Mouse (Mus musculus) cerebellum, postnatal 4 days (tissue): Measurements from ENCODE around the gene Fgfr2.

Source experiments
- DNase-seq, 2 experiments: peaks; one replicate each; pipeline ENCODE4 v3.0.0; 2022; ENCODE audit warnings: low spot score in 2 of 2, mixed read lengths in 1 of 2

Gene Fgfr2

DNA sequence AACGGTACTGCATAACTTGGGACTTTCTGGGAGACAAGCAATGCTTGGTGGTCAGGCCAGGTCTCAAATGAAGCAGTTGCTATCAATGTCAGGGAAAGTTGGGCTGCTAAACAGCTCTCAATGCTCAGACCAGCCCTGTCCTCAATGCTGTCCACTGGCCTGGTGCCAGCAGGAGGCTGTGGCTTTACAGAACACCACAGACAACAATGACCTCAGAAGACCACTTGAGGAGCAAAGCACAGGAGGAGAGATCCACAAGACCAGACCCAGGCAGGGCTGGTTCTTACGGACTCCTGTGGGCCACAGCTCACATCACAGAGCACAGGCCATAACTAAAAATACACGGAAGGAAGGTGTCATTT, 368.8 kb downstream of the Fgfr2 start:
- peak in 1 of 2 experiments; percentile 47 for DNase-seq

DNA sequence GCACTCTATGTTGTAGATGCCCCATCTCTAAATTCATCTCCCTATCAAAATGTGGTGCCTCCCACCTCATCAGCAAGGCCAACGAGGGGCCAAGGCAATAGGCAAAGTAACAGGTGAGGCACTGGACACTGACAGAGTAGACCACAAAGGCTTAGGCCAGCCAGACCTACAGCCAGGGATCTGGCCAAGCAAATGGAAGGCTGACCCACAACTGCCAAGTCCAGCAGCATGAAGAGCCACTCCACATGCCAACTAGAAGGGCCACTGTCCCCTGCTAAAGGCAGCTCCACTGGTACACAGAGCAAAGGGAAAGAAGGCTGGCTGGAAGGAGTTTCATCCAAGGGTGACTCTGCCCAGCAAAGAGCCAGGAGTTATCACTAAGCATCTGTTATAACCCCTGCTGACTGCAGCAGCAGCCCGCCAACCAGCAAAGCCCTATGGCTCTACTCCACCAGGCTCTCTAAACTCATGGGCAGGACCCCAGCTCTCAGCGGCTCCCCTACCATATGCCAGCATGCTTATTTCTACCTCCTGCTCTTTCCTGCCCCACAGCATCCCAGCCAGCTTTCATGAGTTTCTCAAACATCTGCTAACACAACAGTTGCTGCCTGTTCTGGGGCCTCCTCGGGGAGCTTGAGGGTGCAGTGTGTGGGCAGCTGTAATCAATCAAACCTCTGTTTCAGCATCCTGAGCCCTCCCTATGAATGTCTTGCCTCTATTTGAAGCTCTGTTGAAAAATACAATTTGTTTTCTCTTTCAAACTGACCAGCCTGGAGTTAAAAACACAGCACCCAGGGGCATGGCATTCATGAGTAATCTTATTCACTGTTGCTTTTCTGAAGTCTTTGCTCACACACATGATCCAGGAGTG, 369.4 kb downstream of the Fgfr2 start:
- peak in 1 of 2 experiments; percentile 50 for DNase-seq

DNA sequence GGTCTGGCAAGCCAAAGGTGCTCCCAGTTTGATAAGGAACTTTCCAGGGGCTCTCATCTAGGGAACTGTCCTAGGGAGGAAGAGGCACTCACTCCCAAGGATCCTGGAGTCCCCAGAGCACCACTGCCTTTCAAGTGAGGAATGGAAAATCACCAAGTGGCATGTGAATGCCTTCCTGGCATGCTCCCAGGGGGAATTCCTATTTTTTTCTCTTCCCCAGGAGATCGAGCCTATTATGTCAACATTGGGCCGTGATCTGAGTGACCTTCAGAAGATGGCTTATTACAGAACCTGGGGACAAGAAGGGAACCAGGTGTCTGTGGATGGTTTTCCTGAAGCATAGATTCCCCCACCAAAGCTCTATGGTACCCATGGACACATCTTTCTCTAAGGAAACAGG, 371.4 kb downstream of the Fgfr2 start:
- DNase-seq: no peak

DNA sequence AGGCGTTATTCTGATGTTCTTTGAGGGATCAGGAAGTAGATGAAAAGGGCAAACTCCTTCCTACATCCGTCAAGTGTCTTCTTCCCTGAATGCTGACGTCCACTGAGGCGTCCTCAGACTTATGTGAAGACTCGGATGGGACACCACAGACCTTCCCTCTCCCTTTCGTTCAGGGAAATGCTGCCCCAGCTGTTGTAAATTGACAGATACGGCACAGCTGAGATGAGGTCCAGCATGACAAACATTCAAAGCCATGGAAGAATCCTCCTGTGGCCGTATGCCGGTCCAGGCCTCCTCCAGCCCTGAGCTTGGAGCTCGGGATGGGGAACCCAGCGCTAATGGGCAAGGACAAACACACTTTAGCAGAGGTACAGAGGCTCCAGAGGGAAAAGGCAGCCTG, 373.6 kb downstream of the Fgfr2 start:
- DNase-seq: no peak

DNA sequence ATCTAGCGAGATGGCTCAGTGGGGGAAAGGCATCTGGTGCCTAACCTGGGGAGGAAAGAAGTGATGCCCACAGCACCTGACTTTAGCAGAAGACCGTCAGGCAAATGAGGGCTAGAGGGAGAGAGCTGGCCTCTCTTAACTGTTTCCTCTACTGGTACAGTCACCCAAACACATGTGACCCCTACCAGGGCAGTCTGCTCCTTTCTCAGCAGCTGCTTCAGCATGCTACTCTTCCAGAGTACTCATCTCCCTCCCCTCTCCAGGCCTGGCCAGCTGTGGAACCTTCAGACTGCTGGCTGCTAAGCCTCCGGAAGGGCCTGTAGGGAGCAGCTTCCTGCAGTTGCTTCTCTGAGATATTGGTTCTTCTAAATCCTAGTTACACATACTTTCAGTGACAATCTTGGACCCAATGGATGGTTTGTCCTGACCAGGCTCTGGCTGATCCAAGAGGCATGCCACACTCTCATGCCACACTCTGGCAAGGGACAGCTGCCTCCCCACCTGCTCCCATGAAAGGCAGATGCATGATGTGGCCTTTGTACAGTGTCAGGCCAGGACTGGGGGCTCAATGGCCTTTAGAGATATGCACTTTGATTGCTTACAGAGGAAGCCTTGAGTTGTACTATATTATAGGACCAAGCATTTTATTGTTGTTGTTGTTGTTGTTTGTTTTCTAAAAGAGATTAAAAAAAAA, 374.9 kb downstream of the Fgfr2 start:
- no peak for DNase-seq

DNA sequence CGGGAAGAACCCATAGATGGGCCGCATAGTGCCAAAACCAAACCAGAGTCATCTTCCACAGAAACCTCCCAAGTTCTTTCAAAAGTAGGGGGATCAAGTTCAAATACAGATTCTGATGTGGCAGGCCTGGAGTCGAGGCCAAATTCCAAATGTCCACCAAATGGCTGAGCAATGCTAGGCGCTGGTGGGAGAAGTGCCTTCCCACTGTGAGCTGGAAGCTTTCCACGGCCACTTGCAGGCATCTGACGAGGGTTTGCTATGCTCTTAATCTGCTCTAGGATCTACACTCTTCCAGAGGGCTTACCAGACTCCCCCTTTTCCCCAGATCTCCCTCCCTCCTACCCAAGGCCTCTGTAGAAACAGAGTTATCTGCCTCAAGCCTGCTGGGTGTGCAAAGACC, 376.1 kb downstream of the Fgfr2 start:
- DNase-seq: peak in 1 of 2 experiments; percentile 60

DNA sequence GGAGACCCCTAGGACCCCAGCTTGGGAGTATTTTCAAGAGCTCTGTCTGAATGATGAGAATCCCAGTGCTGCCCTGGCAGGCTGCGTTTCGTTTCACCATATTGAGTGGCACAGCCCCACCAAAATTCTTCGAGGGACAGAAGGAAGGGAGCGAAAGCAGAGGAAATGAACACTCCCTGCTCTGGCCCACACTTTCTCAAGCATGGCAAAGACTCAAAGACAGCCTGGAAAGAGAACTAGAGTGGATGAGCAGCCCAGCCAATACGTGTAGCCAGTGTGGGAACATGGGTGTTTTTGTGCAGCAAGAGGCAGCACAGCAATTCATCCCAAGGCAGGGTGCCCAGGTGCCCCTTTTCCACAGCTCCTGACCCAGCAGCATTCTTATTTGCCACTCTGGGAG, 380.2 kb downstream of the Fgfr2 start:
- DNase-seq: no peak

DNA sequence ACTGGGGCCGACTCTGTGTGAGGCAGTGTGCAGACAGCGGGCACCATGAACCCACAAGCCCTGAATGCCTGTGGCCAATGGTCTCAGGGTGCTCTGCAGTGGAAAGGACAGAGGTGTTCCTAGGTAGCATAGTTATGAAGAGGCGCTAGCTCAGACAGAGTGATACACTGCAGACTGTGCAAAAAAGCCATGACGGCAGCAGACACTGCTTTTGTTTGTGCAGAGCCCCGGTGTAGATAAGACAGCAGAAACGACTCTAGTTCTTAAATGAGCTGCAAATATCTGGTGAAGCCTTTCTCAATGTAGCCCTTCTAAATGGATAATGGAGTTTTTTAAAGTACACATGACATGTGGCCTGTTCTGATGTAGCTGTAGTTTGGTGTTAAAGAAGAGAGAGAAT, 383.3 kb downstream of the Fgfr2 start:
- no peak for DNase-seq

DNA sequence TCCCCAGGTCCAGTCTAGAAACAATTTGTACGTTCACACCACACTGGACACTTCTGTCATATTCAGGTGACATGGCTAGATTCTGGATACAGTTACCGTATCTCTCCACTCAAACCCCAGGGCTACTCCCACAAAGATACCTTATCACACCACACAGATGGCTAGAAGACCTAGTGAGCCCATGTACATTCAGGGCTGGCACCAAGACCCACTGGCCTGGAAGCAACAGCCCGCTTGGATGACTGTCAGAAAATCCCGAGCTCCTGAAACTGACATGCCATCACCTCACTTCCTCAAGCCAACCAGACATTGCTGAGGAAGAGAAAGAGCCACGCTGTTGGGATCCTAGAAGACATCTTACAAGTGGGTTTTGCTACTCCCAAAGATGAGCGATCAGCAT, 384.3 kb downstream of the Fgfr2 start:
- no peak for DNase-seq

DNA sequence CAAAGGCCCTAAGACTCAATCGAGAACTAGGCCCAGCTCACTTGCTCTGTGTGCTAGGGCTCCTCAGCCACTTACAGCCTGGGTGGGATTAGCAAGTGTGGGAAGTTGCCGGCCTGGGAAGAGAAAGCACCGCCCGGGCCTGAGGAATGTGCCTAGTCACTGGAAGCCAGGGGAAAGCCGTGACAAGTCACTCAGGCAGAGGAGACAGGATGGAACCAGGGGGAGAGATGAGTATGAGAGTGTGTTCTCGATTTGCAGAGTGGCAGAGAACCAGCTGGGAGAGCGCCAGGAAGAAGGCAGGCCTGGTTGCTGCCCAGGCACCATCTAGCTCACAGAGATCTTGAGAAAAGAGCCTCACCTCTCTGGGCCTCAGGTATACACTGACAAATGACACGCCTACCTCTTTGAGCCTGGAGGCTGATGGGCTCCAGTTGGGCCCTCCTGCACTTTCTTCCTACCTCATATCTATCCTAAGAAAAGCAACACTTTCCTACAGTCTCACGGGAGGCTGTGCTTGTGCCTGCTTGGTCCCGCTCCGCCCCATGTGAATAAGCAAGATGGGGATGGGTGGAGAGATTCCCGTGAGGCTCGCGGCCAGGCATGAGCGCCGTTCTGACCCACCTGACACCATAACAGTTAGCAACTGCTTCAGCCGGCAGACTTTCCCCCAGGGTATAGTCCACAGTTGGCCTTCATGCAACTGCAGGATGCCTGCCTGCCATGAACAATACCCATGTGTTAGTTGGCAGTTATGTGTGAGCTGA, 386.9 kb downstream of the Fgfr2 start:
- DNase-seq: peak in 1 of 2 experiments; percentile 54

DNA sequence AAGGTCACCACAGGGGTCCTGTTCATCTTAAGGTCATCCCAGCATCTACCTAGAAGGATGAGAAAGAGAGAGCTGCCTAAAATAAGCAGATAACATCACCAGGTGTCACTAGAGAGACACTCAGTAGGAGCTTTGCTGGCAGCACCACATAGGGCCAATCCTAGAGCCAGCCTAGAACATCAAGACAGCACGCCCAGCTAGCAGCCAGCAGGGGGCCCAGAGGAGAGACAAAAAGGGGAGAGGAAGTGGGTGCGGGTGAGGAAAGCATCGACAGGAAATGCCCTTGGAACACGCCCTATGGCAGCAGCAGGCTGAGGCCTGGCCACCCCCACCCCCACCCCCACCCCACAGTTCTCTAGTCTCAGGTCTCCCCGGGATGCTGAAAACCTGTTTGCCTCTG, 388.0 kb downstream of the Fgfr2 start:
- DNase-seq: no peak

DNA sequence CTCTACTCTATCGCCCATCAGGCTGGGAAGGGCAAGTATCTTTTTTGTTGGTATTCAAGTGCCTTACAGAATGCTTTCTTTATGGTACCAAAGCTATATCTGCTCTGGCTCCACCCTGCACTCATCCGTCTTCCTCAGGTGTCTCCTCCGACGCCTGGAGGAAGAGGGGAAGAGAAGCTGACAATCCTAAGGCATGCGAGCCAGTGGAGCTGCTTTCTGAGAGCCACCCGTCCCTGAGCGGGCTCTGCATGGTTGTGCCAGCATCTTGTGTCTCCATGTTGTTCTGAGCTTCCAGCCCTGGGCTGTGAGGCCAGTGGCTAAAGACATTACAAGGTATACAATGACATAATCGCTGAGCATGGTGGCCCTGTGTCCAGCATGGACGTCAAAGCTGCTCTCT, 388.9 kb downstream of the Fgfr2 start:
- DNase-seq: no peak

DNA sequence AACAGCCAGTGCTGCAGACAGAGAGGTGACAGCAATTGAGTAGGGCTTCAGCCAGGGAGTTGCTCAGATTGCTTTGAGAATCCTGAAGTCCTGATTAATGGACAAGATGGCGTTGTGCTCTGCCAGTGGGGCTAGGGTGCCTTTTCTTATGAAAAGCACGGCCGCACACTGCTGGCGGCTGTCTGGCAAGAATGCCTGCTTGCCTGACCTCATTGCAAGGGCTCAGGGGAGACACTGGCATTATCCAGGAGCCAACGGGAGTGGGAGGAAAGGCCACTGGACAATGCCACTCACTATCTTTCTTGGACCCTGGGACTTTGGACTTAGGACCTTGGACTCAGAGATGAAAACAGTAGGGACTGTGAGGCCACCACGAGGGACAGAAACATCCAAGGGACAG, 389.6 kb downstream of the Fgfr2 start:
- no peak for DNase-seq

DNA sequence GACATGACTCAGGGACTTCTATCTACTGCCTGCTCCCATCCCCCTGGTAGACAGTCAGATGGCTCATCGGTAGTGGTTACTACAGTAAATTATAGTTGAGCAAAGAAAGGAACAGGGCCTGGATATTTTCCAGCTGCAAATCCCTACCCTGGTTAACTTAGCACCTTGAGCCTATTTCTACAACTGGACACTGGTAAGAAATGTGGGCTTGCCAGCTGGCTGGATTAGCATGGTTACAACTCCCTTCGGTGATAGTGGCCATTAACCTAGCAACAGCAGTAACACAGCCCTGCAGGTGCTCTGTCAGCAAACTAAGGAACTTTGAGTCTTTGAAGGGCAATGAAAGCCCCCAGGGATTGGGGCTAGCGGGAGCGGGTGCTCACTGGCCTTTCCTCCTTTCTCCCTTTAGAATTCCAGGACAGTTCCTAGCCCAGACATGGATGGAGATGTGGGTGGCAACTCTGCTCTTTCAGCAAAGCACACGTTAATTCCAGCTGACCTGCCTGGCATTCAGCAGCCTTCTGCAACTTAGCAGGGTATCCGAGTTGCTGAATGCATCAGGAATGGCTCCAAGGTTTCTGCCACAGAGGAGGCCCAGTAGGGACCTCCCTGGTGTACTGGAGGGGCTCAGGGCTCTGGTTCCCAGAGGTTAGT, 390.9 kb downstream of the Fgfr2 start:
- DNase-seq: no peak

DNA sequence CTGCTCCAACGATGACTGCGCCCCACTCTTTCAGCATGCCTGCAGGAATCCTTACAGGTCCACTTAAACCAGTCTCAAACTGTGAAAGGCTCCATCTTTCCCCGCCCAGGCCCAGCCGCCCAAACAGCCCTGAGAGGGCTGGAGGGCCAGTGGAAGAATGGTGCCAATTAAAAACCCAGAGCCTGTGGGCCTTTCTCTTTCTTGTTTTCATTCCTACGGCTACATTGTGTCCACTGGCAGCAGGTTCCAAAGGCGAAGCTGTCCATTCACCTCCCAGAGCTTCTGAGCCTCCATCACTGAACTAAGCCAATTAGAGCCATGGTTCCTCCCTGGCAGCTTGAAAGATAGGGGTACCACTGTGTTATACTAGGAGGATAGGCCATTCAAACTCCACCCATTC, 391.6 kb downstream of the Fgfr2 start:
- DNase-seq: no peak

DNA sequence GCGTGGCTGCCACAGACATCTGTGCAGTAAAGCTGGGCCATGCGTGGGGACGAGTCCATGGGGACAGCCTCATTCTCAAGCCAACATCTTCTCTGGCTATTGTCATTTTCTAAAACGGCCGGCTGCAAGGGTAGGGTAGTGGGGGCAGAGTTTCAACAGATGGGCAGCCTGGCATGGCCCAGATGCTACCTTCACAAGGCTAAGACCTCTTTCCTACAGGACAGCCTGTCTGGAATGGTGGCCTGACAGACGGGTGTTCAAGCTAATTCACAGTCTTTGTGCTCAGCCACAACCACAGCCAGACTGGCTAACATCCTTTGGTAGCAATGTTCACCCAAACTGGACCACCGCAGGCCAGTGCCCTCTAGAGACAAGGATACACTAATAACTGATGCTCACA, 392.6 kb downstream of the Fgfr2 start:
- DNase-seq: no peak

DNA sequence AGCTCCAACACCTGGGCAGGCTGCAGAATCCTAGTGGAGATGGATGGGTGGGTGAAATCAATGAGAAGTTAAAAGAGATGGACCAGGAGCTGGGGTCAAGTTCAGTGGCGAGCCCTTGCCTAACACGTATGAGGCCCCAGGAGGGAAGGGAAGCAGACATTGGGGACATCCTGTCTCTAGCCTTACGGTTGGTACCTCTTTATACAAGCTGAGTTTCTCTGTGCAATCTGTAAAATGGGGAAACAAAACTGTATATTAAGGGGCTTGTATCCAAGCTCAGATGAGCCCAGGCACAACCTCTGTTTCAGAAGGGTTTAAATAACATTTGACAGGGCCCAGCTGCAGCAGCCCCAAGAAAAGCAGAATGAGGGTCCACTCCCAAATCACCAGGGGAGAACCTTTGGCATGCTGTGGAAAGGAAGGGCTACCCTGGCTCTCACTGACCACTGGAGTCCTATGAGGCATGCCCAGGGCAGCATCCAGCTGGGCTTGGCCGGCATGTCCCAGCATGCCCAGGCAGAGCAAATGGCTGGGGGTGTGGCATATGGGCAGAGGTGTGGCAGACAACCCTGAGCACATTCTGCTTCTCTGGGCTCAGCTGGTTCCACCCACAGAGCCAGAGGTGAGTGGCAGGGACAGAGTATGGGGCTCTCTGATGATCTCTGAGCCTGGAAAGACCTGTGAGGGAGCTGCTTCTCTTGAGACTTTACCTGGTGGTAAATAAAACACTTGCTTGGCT, 393.9 kb downstream of the Fgfr2 start:
- DNase-seq: no peak

DNA sequence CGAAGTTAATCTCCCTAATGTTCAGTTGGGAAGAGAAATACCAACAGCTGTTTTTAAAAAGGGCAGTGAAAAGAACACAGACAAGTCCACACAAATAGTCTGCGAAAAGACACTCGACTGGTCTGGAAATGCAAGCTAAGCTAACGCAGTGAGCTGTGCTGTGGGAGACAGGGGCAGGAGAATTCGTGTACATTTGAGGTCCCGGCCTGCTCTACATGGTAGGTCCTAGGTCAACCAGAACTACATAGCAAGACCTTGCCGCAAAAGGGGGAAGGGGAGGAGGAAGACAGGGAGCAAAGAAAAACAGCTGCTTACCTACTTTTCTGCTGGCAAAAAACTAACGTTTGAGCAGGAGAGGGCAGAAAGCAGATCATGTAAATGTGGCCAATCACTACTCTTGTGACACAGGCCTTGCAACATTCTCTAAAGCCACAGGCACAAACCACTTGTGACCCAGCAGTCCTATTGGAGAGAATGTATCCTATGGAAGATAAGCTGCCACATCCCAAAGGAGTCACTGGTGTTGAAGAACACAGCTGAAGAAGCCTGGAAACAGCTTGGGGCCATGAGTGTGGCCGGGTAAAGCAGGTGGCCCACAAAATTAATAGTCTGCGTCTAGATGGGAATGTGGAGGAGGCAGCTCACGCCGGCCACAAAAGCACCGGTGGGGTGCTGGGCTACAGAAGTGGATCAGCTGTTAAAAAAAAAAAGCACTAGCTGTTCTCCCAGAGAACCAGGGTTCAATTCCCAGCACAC, 396.9 kb downstream of the Fgfr2 start:
- DNase-seq: no peak

DNA sequence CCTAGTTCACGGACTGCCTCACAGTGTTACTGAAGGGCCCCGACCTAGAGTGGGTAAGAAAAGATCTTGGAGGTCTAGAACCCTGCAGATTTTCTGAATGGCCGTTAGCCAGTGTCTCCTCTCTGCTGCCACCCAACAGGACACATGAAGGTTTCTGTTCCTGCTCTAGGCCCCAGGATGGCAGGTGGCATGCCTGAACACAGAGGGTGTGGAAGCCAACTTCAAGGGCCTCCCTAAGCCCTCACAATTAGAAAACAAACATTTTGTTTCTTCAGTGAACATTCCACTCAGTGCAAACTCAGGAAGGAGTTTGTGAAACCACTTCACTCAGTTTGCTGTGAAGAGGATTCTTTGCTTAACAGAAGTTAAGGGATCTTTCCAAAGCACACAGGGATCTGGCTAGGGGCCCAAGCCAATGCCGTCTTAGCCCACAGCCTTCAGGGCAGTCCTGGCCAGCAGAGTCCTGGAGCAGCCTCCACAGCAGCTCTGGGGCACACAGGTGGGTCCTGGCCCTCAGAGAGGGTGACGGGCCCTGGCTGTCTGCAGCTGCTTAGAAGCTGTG, 398.6 kb downstream of the Fgfr2 start:
- DNase-seq: no peak

DNA sequence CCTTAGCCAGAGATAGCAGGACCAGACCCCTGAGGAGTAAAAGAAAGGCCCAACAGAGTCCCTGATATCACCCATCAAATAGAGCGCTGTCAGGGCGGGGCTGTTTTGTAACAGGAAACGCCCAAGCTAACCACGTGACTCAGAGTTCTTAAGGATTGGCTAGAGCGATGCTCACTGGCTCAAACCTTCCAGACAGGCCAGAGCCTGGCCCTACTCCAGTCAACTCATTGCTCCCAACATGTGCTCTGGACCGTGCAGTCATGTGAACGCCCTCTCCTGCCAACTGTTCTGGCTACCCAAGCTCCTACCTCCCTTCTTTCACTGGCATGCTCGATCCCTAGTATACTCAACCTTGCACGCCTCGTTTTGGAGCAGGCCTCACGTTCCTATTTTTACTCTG, 399.2 kb downstream of the Fgfr2 start:
- DNase-seq: peak in 1 of 2 experiments; percentile 80
